Mouse (Mus musculus): ENCODE results near the gene Hivep1. TPM values are rescaled to one million over a fixed set of nuclear protein-coding genes. Genes with fewer than 3 reads are reported as not detected.

Hivep1 gene
- total and polyA plus RNA-seq, 3 experiments: 2.2 to 15.9 TPM; not detected in 1

GRCm38 (mm10) chr13:42050160-42050559 is 1.7 kb upstream of the Hivep1 start (continued):
- no peak for TF ChIP-seq USF2 (IDR thresholded peaks at IDR 0.05; ENCODE audit: borderline replicate concordance in 1 of 2, insufficient read depth in 1 of 2, low read depth in 1 of 2, low read length in 2 of 2)
- no peak for TF ChIP-seq ZMIZ1 (IDR thresholded peaks at IDR 0.05; ENCODE audit: low read depth, low read length)
- no peak for TF ChIP-seq CHD1 (IDR thresholded peaks at IDR 0.05; ENCODE audit: low read depth, low read length)
- TF ChIP-seq NELFE (IDR thresholded peaks at IDR 0.05; ENCODE audit: low read depth, low read length): no peak
- no peak for TF ChIP-seq MYC (IDR thresholded peaks at IDR 0.05; ENCODE audit: low read depth, low read length)
- peak; percentile 28; the same call in 1 of the 2 replicates for TF ChIP-seq ZKSCAN1 (IDR thresholded peaks at IDR 0.05; ENCODE audit: low read depth, low read length)
- TF ChIP-seq MXI1 (IDR thresholded peaks at IDR 0.05; ENCODE audit: low read depth, low read length): no peak
- no peak for TF ChIP-seq KAT2A (conservative IDR thresholded peaks at IDR 0.05; ENCODE audit: low read depth, low read length)

GRCm38 (mm10) chr13:42050880-42051201 is 980 bp upstream of the Hivep1 start:
- peak overlapping the region; percentile 81 for H3K9ac ChIP-seq (ENCODE audit: control insufficient read depth, low read depth, low read length, poor library complexity, severe bottlenecking)

GRCm38 (mm10) chr13:42051202-42051906 is 467 bp upstream of the Hivep1 start:
- Histone ChIP-seq H3K27me3 (ENCODE audit: control insufficient read depth in 1 of 2, insufficient read depth in 2 of 2, low read length in 2 of 2) (no peaks in the 10 kb centered on the region), H3K9me3 (replicated peaks; ENCODE audit: insufficient read depth, low read length) (no peaks in the 10 kb centered on the region), H3K4me1 (ENCODE audit: control insufficient read depth in 1 of 2, insufficient read depth in 2 of 2, low read length in 2 of 2) (peaks cover 2 to 10% of the 10 kb centered on the region in 2 experiments), H3K36me3 (ENCODE audit: control insufficient read depth in 1 of 2, insufficient read depth in 2 of 2, low read length in 2 of 2) (peaks cover 0 to 13% of the 10 kb centered on the region in 2 experiments; a peak in 3 of 4 replicates), H3K79me2 (ENCODE audit: control insufficient read depth, insufficient read depth, low read length, poor library complexity) (peaks cover 3% of the 10 kb centered on the region; the same call in 1 of the 2 replicates), H3K4me3 (ENCODE audit: control insufficient read depth in 1 of 2, insufficient read depth in 1 of 2, low read depth in 2 of 2, low read length in 2 of 2) (peak overlapping the region; percentile 69 to 88), H3K27ac (ENCODE audit: control insufficient read depth, low read depth, low read length) (peak overlapping the region; percentile 89), H3K9ac (ENCODE audit: control insufficient read depth, low read depth, low read length, poor library complexity, severe bottlenecking) (peak overlapping the region; percentile 81)
- DNase-seq (ENCODE audit: low read depth, low spot score): peak; percentile 96
- TF ChIP-seq ZC3H11A (IDR thresholded peaks at IDR 0.05; ENCODE audit: low read depth, low read length) (no peak), MYC (IDR thresholded peaks at IDR 0.05; ENCODE audit: low read depth, low read length) (no peak), E2F4 (IDR thresholded peaks at IDR 0.05; ENCODE audit: borderline replicate concordance, low read depth, low read length) (no peak), CHD2 (IDR thresholded peaks at IDR 0.05; ENCODE audit: low read length) (no peak), KAT2A (conservative IDR thresholded peaks at IDR 0.05; ENCODE audit: low read depth, low read length) (no peak), ETS1 (IDR thresholded peaks at IDR 0.05; ENCODE audit: low read depth, low read length) (peak; percentile 74), SIN3A (IDR thresholded peaks at IDR 0.05; ENCODE audit: low read length) (peak; percentile 95), POLR2AphosphoS5 (IDR thresholded peaks at IDR 0.05; ENCODE audit: borderline replicate concordance, low read depth, low read length) (no peak), RCOR1 (IDR thresholded peaks at IDR 0.05; ENCODE audit: low read depth, low read length) (no peak), EP300 (IDR thresholded peaks at IDR 0.05; ENCODE audit: low read depth in 1 of 2, low read length in 2 of 2) (peak in 1 of 2 experiments; percentile 17; a peak in 1 of 4 replicates), POLR2AphosphoS2 (IDR thresholded peaks at IDR 0.05; ENCODE audit: low read length) (no peak), HCFC1 (IDR thresholded peaks at IDR 0.05; ENCODE audit: low read depth, low read length) (peak; percentile 54; the same call in 1 of the 2 replicates), MAFK (IDR thresholded peaks at IDR 0.05; ENCODE audit: borderline replicate concordance, low read depth, low read length) (no peak), UBTF (IDR thresholded peaks at IDR 0.05; ENCODE audit: borderline replicate concordance, insufficient read depth, low read depth, low read length) (no peak; the same call in 1 of the 2 replicates), ZKSCAN1 (IDR thresholded peaks at IDR 0.05; ENCODE audit: low read depth, low read length) (no peak), BHLHE40 (IDR thresholded peaks at IDR 0.05; ENCODE audit: borderline replicate concordance, low read depth, low read length) (no peak), ZNF384 (IDR thresholded peaks at IDR 0.05; ENCODE audit: low read depth, low read length) (no peak), TCF12 (IDR thresholded peaks at IDR 0.05; ENCODE audit: low read depth, low read length) (0 out of 2 replicates have a peak, but pooled peaks have one; percentile 28), RAD21 (IDR thresholded peaks at IDR 0.05; ENCODE audit: low read depth, low read length) (no peak), MEF2A (IDR thresholded peaks at IDR 0.05; ENCODE audit: extremely low read depth, insufficient replicate concordance, low read depth, low read length, poor library complexity, severe bottlenecking) (no peak), ELF1 (IDR thresholded peaks at IDR 0.05; ENCODE audit: low read depth, low read length) (0 out of 2 replicates have a peak, but pooled peaks have one; percentile 36)

More at GRCm38 (mm10) chr13:42050880-42051201, 980 bp upstream of the Hivep1 start:
- DNase-seq (ENCODE audit: low read depth, low spot score): no peak
- Histone ChIP-seq H3K4me3 (ENCODE audit: control insufficient read depth in 1 of 2, insufficient read depth in 1 of 2, low read depth in 2 of 2, low read length in 2 of 2) (peak overlapping the region; percentile 69 to 88), H3K27me3 (ENCODE audit: control insufficient read depth in 1 of 2, insufficient read depth in 2 of 2, low read length in 2 of 2) (no peaks in the 10 kb centered on the region), H3K79me2 (ENCODE audit: control insufficient read depth, insufficient read depth, low read length, poor library complexity) (peaks cover 3% of the 10 kb centered on the region; the same call in 1 of the 2 replicates), H3K36me3 (ENCODE audit: control insufficient read depth in 1 of 2, insufficient read depth in 2 of 2, low read length in 2 of 2) (peaks cover 0 to 12% of the 10 kb centered on the region in 2 experiments; a peak in 3 of 4 replicates), H3K27ac (ENCODE audit: control insufficient read depth, low read depth, low read length) (peak overlapping the region; percentile 89), H3K4me1 (ENCODE audit: control insufficient read depth in 1 of 2, insufficient read depth in 2 of 2, low read length in 2 of 2) (peaks cover 2 to 10% of the 10 kb centered on the region in 2 experiments), H3K9me3 (replicated peaks; ENCODE audit: insufficient read depth, low read length) (no peaks in the 10 kb centered on the region)
- TF ChIP-seq SIN3A (IDR thresholded peaks at IDR 0.05; ENCODE audit: low read length): no peak
- TF ChIP-seq ZNF384 (IDR thresholded peaks at IDR 0.05; ENCODE audit: low read depth, low read length): peak; percentile 69
